Mouse (Mus musculus) erythroblast, embryonic 14.5 days (primary cell): ENCODE results near the gene Uba1. TPM values are rescaled to one million over a fixed set of nuclear protein-coding genes. Genes with fewer than 3 reads are reported as not detected.
A peak's percentile ranks its signal among the peaks of the same experiment; 100 is the strongest.
"Not testable (repeated sequence)": the region's sequence is repeated elsewhere in the genome, so short reads cannot be mapped to it uniquely, and the experiment has no call there.

Experiments
- H3K27me3 ChIP-seq: 2 replicates; pipeline ENCODE4 v1.6.1; 2012; ENCODE audit warnings: inconsistent platforms; ENCODE audit not compliant: control insufficient read depth
- H3K36me3 ChIP-seq: 2 replicates; pipeline ENCODE4 v1.6.1; 2012; ENCODE audit warnings: mild to moderate bottlenecking, inconsistent platforms; ENCODE audit not compliant: control insufficient read depth
- H3K4me1 ChIP-seq: 2 replicates; pipeline ENCODE4 v1.6.1; 2012; ENCODE audit warnings: inconsistent platforms; ENCODE audit not compliant: control insufficient read depth
- H3K4me3 ChIP-seq: replicated peaks from 2 replicates; pipeline ENCODE3; 2012; ENCODE audit warnings: moderate library complexity, mild to moderate bottlenecking, inconsistent platforms
- H3K9me3 ChIP-seq: 2 replicates; pipeline ENCODE4 v1.6.1; 2012; ENCODE audit warnings: low read length, inconsistent platforms, mixed read lengths; ENCODE audit not compliant: control insufficient read depth
- GATA1 ChIP-seq: IDR thresholded peaks from 2 replicates; pipeline ENCODE4 v1.6.1; 2012; ENCODE audit warnings: low read length, inconsistent platforms, mixed read lengths
- TAL1 ChIP-seq: IDR thresholded peaks from 3 replicates; pipeline ENCODE4 v1.6.1; 2012; ENCODE audit warnings: low read length, inconsistent platforms, mixed read lengths
- polyA plus RNA-seq: library from polyadenylated mRNA; stranded (reverse); fragments of >175 nt; gene quantifications from 2 replicates; pipeline ENCODE4 v1.2.3, GENCODE M21; 2012

Uba1 gene
- polyA plus RNA-seq, 1 experiment, result 16.3 TPM

- H3K4me3 ChIP-seq, result peak within 1 kb of the TSS; percentile 73
- H3K9me3 ChIP-seq, result no peaks in the 10 kb centered on the region
- H3K36me3 ChIP-seq, result peaks cover 18% of the 10 kb centered on the region
- H3K27me3 ChIP-seq, result no peaks in the 10 kb centered on the region
- TF ChIP-seq GATA1, result no peak
- no peak for TF ChIP-seq TAL1
- H3K4me1 ChIP-seq, result peaks cover 15% of the 10 kb centered on the region
Measured at GRCm38 (mm10) chrX:20703741-20704290, 45.7 kb downstream of the Uba1 start, which contains the start of gene Usp11. Gene Usp11, plus strand, starts transcription at chrX:20703906.

- Histone ChIP-seq H3K36me3 (peaks cover 11% of the 10 kb centered on the region), H3K4me3 (peak overlapping the region; percentile 73), H3K4me1 (peaks cover 15% of the 10 kb centered on the region), H3K9me3 (no peaks in the 10 kb centered on the region), H3K27me3 (no peaks in the 10 kb centered on the region)
- TF ChIP-seq GATA1 (no peak), TAL1 (no peak)
Measured at GRCm38 (mm10) chrX:20704295-20705082, 46.4 kb downstream of the Uba1 start.

GRCm38 (mm10) chrX:20705083-20705402, 46.9 kb downstream of the Uba1 start:
- TF ChIP-seq TAL1, result no peak
- no peak for TF ChIP-seq GATA1
- H3K9me3 ChIP-seq, result no peaks in the 10 kb centered on the region
- H3K4me1 ChIP-seq, result peaks cover 15% of the 10 kb centered on the region
- peaks cover 7% of the 10 kb centered on the region for H3K36me3 ChIP-seq
- H3K27me3 ChIP-seq, result no peaks in the 10 kb centered on the region
- peak overlapping the region; percentile 73 for H3K4me3 ChIP-seq

- no peak overlapping the region for H3K4me3 ChIP-seq
- H3K4me1 ChIP-seq, result peaks cover 9% of the 10 kb centered on the region
- H3K9me3 ChIP-seq, result no peaks in the 10 kb centered on the region
- no peaks in the 10 kb centered on the region for H3K36me3 ChIP-seq
- TF ChIP-seq TAL1 (no peak), GATA1 (no peak)
- H3K27me3 ChIP-seq, result no peaks in the 10 kb centered on the region
Measured at GRCm38 (mm10) chrX:20728681-20729080, 70.6 kb downstream of the Uba1 start.

- H3K36me3 ChIP-seq, H3K4me3 ChIP-seq, H3K9me3 ChIP-seq, H3K27me3 ChIP-seq, H3K4me1 ChIP-seq: not testable (repeated sequence)
Measured at GRCm38 (mm10) chrX:20730048-20730447, 71.9 kb downstream of the Uba1 start.

Other genes with a start within 250 kb of the Uba1 start
- 0.02 and 0.04 TPM in 2 replicates for gene Jade3, start 232.6 kb upstream of the Uba1 start, polyA plus RNA-seq
- not detected in 2 replicates for gene Rgn, start 108.5 kb upstream of the Uba1 start, polyA plus RNA-seq
- 5.8 and 5.9 TPM in 2 replicates for gene Rbm10, start 40.8 kb upstream of the Uba1 start, polyA plus RNA-seq
- 85.0 and 139 TPM in 2 replicates for gene Ndufb11, start 40.7 kb upstream of the Uba1 start, polyA plus RNA-seq
- gene Cdk16, start 29.6 kb downstream of the Uba1 start, polyA plus RNA-seq, result 21.2 and 23.7 TPM in 2 replicates
- 0.04 and 0.11 TPM in 2 replicates for gene Usp11, start 45.6 kb downstream of the Uba1 start, polyA plus RNA-seq
- 1.1 and 3.3 TPM in 2 replicates for gene Araf, start 139.5 kb downstream of the Uba1 start, polyA plus RNA-seq
- not detected in 2 replicates for gene Timp1, start 211.8 kb downstream of the Uba1 start, polyA plus RNA-seq